Mouse (Mus musculus) layer of hippocampus, postnatal 10 days (tissue): ENCODE measurements around the gene Prss36. TPM values are rescaled to one million over a fixed set of nuclear protein-coding genes. Genes with fewer than 3 reads are reported as not detected.
"Not testable (repeated sequence)": the region's sequence is repeated elsewhere in the genome, so short reads cannot be mapped to it uniquely, and the experiment has no call there.

Experiments
- DNase-seq, 2 experiments: peaks; one replicate each; pipeline ENCODE4 v3.0.0; 2021; ENCODE audit warnings: low spot score in 2 of 2
- total RNA-seq, 2 experiments: library from RNA; stranded (reverse); gene quantifications; 2 replicates each; pipeline ENCODE4 v1.2.3; 2021

The Prss36 gene
- total RNA-seq, 2 experiments from 2014 or later = 15.0 to 17.0 TPM

- DNase-seq = no peak
These were observed 38.6 kb downstream of the Prss36 start for GRCm38 (mm10) chr7:127907939-127908338.

GRCm38 (mm10) chr7:127903971-127904796 lies 42.3 kb downstream of the Prss36 start, which contains the start of gene Bckdk:
Gene Bckdk (plus strand): TSS chr7:127904082.
- DNase-seq = peak; percentile 81 to 86

GRCm38 (mm10) chr7:127901772-127902171 lies 44.8 kb downstream of the Prss36 start:
- DNase-seq = no peak

GRCm38 (mm10) chr7:127899997-127900396 lies 46.5 kb downstream of the Prss36 start:
- DNase-seq = no peak

GRCm38 (mm10) chr7:127898179-127898956 lies 48.2 kb downstream of the Prss36 start:
- DNase-seq = no peak

GRCm38 (mm10) chr7:127897542-127897941 lies 49.0 kb downstream of the Prss36 start:
- no peak for DNase-seq

GRCm38 (mm10) chr7:127896384-127896783 lies 50.1 kb downstream of the Prss36 start:
- DNase-seq = peak; percentile 68 to 72

GRCm38 (mm10) chr7:127895891-127896290 lies 50.6 kb downstream of the Prss36 start:
- not testable (repeated sequence) for DNase-seq

GRCm38 (mm10) chr7:127895442-127895841 lies 51.1 kb downstream of the Prss36 start, which contains the start of the genes Gm21974 and Vkorc1:
Gene Gm21974 (minus strand): TSS chr7:127895454.
Gene Vkorc1 (minus strand): TSS chr7:127895617.
- peak; percentile 90 to 93 for DNase-seq

GRCm38 (mm10) chr7:127894480-127894879 lies 52.0 kb downstream of the Prss36 start:
- DNase-seq = no peak

GRCm38 (mm10) chr7:127890798-127891197 lies 55.7 kb downstream of the Prss36 start, which contains the start of gene Prss53:
Gene Prss53 (minus strand): TSS chr7:127890970.
- no peak for DNase-seq

- no peak for DNase-seq
These were observed 57.7 kb downstream of the Prss36 start for GRCm38 (mm10) chr7:127888821-127889220.

GRCm38 (mm10) chr7:127887781-127888180 lies 58.7 kb downstream of the Prss36 start:
- DNase-seq = no peak

GRCm38 (mm10) chr7:127887191-127887590 lies 59.3 kb downstream of the Prss36 start:
- no peak for DNase-seq

GRCm38 (mm10) chr7:127886551-127886950 lies 60.0 kb downstream of the Prss36 start:
- no peak for DNase-seq

GRCm38 (mm10) chr7:127885951-127886350 lies 60.6 kb downstream of the Prss36 start:
- no peak for DNase-seq

Other genes with a start within 250 kb of the Prss36 start
- 10 to 100 TPM; 38.6 TPM for gene Bcl7c, start 237.8 kb downstream of the Prss36 start, total RNA-seq
- 1 to 10 TPM; 4.3 to 5.3 TPM for gene Ctf1, start 234.0 kb downstream of the Prss36 start, total RNA-seq
- not detected for gene Ctf2, start 214.6 kb downstream of the Prss36 start, total RNA-seq
- gene Fbxl19, start 202.2 kb downstream of the Prss36 start, total RNA-seq = 10 to 100 TPM; 86.8 to 92.2 TPM
- 10 to 100 TPM; 18.5 to 19.1 TPM for gene Orai3, start 176.9 kb downstream of the Prss36 start, total RNA-seq
- 10 to 100 TPM; 35.5 to 40.3 TPM for gene Setd1a, start 170.1 kb downstream of the Prss36 start, total RNA-seq
- 1 to 10 TPM; 2.9 to 4.6 TPM for gene Gm49388, start 161.1 kb downstream of the Prss36 start, total RNA-seq
- gene Hsd3b7, start 146.1 kb downstream of the Prss36 start, total RNA-seq = 1 to 10 TPM; 4.8 to 5.1 TPM
- gene Stx4a, start 122.4 kb downstream of the Prss36 start, total RNA-seq = 10 to 100 TPM; 46.9 to 53.6 TPM
- gene Stx1b, start 122.2 kb downstream of the Prss36 start, total RNA-seq = 100 to 1,000 TPM; 292 to 296 TPM
- 10 to 100 TPM; 28.6 to 30.2 TPM for gene Zfp646, start 70.5 kb downstream of the Prss36 start, total RNA-seq
- 10 to 100 TPM; 22.9 to 25.3 TPM for gene Zfp668, start 69.9 kb downstream of the Prss36 start, total RNA-seq
- gene Prss53, start 55.8 kb downstream of the Prss36 start, total RNA-seq = 1 to 10 TPM in 1 of 2 experiments, under 1 TPM in 1; 0.96 to 1.1 TPM
- not detected for gene Gm21974, start 51.3 kb downstream of the Prss36 start, total RNA-seq
- gene Vkorc1, start 51.1 kb downstream of the Prss36 start, total RNA-seq = 10 to 100 TPM; 25.0 to 26.3 TPM
- 10 to 100 TPM; 45.9 to 48.6 TPM for gene Bckdk, start 42.6 kb downstream of the Prss36 start, total RNA-seq
- 10 to 100 TPM; 25.8 to 28.2 TPM for gene Kat8, start 34.2 kb downstream of the Prss36 start, total RNA-seq
- 1 to 10 TPM; 1.7 to 1.8 TPM for gene Prss8, start 16.6 kb downstream of the Prss36 start, total RNA-seq
- 100 to 1,000 TPM; 423 to 445 TPM for gene Fus, start 20.7 kb upstream of the Prss36 start, total RNA-seq
- 1 to 10 TPM; 3.2 to 4.5 TPM for gene Pycard, start 47.1 kb upstream of the Prss36 start, total RNA-seq
- gene Trim72, start 57.2 kb upstream of the Prss36 start, total RNA-seq = under 1 TPM; 0.40 to 0.55 TPM
- 1 to 10 TPM; 8.4 to 8.7 TPM for gene Itgam, start 115.9 kb upstream of the Prss36 start, total RNA-seq
- gene Gm49368, start 116.0 kb upstream of the Prss36 start, total RNA-seq = not detected
- gene Itgax, start 182.8 kb upstream of the Prss36 start, total RNA-seq = not detected
- under 1 TPM; 0.78 to 0.85 TPM for gene Itgad, start 207.7 kb upstream of the Prss36 start, total RNA-seq